Mouse (Mus musculus) urinary bladder, postnatal 25 days (tissue): ENCODE measurements around the gene Slc16a3.

Experiments
- DNase-seq: peaks from one replicate; pipeline ENCODE4 v3.0.0; 2022; ENCODE audit warnings: low spot score

Slc16a3 gene

GRCm38 (mm10) chr11:120948861-120949851, 876 bp downstream of the Slc16a3 start:
- DNase-seq: no peak

- no peak for DNase-seq
Observed at GRCm38 (mm10) chr11:120949863-120950262, 1.6 kb downstream of the Slc16a3 start.

DNA sequence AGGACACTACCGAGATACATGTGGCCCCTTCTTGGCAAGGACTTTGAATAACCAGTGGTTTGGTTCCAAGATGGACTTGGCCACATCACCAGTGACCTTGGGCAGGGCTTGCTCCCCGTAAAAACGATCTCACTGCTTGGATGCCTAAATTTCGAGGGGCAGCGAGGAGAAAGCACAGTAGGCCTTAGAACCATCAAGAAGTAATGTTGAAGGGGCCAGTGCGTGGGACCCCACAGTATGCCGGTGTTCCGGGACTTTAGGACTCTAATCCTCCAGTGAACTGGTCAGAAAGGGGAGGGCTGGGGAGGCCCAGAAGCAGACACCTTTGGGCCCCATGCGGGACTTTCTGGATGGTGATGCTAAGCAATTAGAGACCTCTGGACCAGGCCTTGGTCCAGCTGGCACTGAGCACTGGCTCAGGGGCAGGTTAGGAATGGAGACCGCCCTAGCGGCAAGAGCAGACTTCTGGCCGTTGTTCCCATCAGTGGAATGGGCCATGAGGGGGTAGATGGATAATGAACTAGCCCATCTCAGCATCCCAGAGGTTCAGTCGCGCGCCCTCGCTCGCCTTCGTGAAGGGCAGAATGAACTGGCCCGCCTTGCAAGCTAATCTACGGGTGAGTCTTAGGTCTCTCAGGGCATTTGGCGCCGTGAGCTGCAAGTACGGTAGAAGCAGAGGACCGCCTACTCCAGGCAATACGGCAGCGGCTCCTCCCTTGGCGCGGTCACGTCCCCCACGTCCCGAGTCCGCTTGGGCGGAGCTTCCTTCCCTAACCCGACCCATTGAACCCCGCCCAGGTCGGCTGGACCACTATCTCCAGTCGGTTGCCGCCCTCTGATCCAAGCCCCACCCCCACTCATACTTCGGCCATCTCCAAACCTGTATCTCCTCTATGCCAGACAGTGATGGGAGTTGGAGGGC, 2.3 kb downstream of the Slc16a3 start:
- DNase-seq: peak; percentile 79

DNA sequence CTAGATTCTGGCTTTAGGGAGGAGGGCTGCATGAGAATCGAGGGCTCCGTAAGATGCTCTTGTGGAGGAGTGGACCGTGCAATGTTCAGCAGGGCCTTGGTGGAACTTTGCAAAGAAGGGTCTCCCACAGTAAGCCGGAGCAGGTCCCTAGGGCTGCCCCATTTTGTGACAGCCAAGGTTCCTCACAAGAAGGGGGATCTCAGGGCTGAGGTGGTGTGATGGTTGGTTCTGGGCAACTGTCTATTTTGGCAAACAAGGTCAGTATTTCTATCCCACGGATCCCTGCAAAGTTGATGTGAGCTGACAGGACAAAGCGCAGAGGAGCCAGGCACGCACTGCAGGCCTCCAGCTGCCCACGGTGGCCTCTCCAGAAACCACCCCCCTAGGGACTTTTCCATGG, 3.0 kb downstream of the Slc16a3 start:
- DNase-seq: no peak

DNA sequence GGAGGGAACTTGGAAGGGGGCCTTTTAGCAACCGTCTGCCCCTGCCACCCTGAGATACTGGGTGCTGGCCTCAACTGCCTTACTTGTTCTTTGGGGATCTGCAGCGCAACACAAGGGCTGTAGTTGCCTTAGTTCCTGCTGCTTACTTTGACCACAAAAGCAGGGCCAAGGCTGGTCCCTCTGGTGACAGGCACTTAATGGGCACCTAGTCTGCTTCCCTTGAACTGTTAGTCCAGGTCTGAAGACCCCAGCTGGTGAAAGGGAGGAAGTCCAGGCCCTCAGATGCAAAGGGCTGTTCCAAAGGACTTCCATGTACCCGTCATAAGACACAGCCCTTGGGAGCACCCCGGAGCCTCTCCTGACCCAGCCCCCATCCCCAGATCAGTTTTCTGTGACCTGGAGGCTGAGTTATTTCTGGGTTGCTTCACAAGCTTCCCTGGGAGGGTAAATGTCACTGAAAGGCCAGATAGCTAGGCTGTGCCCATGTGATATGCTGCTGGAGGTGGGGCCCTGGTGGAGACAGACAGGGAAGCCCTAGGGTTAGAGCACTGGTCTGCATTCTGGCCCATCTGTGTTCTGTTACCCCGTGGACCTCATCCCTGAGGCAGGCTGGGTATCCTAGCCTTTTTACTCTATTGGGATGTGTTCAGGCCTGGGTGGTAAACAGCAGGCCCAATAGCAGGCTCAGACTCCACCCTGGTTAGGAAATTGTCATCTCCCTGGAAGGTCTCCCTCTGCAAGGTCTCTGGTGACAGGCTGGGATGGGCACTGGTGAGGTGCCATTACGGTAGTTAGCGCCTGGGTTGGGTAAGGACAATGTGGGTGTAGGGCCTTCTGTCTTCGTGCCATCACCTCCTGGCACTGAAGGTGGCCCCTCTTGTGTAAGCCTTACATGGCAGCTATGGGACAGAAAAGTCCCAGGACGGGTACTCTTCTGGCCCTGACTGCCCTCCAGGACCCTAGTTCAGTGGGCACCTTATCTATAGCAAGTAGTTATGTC, 3.8 kb downstream of the Slc16a3 start:
- no peak for DNase-seq

DNA sequence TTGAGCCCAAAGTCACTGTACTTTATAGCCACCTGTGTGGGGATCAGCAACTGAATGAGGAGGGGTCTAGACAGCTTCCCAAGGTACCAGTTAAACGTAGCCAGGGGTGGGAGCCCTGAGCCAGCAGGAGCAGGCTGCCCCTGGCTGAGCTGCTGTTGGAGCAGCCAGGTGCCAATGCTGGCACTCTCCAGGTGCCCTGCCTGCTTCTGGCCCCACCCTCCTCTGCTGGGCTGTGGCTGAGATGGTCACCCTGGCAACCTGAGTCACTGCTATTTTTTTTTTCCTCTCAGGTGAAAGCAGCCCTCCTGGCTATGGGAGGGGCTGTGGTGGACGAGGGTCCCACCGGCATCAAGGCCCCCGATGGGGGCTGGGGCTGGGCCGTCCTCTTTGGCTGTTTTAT, 6.7 kb downstream of the Slc16a3 start:
- no peak for DNase-seq

GRCm38 (mm10) chr11:120955701-120956100, 7.4 kb downstream of the Slc16a3 start:
- DNase-seq: no peak

GRCm38 (mm10) chr11:120957052-120957451, 8.8 kb downstream of the Slc16a3 start:
- DNase-seq: no peak

GRCm38 (mm10) chr11:120957731-120958257, 9.5 kb downstream of the Slc16a3 start:
- no peak for DNase-seq

DNA sequence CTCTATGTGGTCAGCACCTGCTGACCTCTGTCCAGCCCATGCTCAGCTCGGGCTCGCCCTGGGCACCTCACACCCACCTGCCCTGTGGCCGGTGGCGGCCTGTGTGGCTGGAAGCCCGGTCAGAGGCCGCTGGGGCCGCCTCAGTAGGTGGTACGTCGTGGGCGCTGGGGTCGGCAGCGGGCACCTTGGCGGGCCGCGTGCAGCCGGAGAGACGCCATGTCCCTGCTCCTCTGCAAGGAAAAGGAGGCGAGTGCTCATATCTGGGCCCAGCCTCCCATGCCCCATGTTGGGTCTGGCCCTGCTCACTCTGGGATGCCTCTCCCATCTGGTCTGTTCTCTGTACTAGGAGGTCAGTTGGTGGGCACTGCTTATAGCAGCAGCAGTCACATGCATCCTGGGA, 10.8 kb downstream of the Slc16a3 start:
- DNase-seq: no peak

DNA sequence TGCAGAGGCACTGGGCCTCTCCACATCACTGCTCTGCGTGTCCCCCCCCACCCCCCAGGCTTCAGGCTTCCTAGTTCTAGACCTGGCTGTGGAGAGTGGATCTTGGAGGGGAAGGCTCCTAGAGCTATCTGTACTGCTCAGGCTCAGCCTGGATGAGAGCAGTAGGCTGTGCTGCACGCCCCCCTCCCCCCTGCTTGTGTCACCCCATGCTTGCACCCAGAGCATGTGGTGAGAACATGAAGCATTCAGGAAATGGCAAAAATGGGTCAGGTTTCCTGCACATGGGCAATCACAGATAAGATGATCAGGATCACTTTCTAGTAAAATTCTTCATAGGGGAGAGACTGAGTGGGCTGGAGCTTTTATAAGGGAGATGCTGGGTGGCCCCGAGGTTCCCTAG, 11.3 kb downstream of the Slc16a3 start:
- no peak for DNase-seq

GRCm38 (mm10) chr11:120960248-120960647, 12.0 kb downstream of the Slc16a3 start:
- no peak for DNase-seq

DNA sequence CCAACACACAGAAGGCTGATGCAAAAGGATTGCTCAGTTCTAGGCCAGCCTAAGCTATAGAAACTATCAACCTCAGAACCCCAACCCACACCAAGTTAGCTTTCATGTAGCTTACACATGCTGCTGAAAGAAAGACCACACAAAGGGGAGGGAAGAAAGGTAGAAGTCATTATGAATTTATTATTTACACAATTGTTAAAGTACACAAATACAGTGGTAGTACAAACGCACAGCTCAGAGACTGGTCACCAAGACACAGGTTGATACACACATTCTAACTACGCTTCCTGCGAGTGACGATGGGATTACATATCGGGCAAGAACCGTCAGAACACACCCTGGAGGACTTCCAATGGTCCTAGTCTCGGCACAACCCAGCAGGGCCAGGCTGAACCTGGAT, 13.3 kb downstream of the Slc16a3 start:
- no peak for DNase-seq

- no peak for DNase-seq
Observed at GRCm38 (mm10) chr11:120962050-120962771, 13.9 kb downstream of the Slc16a3 start.

DNA sequence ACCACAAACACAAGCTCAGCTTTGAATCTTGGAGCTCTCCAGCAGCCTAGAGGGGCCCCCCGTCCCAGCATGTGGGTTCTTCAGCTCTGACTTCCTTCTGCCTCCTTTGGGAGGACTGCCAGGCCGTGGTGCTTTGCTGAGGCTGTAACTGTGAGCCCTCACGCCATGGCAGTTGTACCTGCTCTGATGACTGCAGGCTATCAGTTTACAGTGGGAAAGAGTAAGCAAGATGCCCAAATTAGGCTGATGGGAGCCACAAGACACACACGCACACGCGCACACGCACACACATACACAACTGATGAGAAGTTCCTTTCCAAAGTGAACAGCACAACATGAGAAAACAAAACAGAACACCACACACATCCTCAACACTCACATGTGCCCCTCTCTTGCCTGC, 14.6 kb downstream of the Slc16a3 start:
- DNase-seq: no peak

DNA sequence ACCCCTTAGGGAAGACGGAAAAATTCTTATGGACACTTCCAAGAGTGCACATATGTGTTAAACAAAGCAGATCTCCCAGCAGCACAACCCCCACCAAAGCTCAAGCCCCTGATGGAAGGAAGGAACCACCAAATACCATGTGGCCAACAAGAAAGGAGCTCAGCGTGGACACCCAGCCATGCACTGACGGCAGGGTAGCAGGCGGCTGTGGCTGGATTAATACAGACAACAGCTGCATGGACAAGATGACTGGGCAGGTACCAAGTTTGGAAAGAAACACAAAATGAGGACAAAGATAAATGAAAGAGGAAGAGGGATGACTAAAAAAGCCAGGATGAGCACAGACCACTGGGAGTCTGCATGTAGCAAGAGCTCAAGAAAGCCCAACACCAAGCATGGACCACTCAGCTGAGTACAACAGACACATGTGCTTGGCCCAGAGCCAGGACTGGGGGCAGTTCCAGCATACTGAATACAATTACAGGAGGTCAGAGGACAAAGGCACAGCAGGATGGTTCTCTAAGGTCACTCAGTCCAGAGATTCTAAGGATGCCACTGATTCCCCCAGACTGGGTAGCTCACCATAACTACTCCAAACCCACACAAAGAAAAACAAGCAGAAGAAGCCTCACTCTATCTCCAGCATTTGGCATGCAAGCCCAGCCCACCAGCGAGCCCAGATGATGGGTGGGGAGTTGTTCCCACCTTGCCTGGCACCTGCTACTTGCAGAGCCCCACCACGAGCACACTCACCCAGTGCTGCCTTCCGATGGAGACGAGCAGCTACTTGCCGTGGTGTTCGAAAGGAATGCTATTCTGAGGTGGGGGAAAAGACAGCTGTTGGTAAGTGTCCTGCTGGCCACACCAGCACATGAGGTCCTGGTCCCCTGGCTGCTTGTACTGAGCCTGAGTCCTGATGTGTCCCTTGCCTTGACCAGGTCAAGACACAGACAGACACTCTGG, 16.2 kb downstream of the Slc16a3 start:
- DNase-seq: no peak

DNA sequence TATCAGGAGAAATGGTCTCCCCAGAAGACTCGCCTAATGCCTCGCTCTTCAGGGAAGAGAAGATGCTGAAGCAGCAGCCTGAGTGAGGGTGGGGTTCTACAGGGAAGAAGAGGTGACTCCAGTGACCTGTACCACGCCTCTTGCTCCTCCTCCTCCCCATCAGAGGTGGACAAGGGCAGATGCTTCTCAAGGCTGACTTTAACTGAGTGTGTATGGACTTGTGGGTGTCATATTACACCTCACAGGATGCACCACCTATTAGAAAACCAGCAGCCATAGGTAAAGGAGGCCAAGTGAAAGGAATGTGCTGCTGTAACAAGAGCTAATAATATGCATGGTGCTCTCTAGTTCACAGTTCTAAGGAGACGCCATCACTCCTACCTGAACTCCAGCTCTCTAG, 17.3 kb downstream of the Slc16a3 start:
- DNase-seq: no peak

DNA sequence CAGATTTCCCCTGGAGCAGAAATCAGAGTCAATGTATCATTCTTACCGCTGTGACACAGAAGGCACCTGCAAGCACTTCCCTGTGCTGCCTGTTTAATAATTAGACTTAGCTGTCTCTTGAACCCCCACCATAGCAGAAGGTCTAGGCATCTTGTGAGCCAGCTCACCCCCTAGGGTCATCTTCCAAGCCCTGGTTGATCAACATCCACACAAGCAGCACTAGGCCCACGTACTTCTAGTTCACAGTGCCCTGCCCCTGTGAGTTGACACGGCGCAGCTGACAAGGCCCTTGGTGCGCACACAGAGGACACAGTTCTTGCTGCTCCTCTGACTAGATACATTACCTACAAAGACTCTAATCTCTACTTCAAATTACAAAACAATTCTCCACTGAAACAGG, 21.5 kb downstream of the Slc16a3 start:
- no peak for DNase-seq

DNA sequence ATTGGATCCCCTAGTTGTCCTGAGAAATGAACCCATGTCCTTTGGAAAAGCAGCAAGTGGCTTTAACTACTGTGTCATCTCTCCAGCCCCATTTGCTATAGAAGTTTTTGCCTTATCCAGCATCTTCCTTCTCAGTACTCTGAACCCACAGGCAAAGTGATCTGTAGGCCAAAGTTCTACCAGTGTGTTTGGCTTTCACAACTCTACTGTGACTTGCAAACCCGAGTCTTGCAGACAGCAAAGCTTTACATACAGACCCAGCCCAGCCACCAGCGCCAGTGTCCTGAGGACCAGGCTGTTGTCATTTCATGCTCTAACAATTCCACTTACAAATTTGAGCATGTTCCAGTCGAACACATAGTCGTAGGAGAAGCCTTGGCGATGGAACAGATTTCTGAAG, 23.0 kb downstream of the Slc16a3 start:
- no peak for DNase-seq
